Mouse (Mus musculus): ENCODE data around the gene Wdr62.
A peak's percentile ranks its signal among the peaks of the same experiment; 100 is the strongest.
"Not testable (repeated sequence)": the region's sequence is repeated elsewhere in the genome, so short reads cannot be mapped to it uniquely, and the experiment has no call there.

The Wdr62 gene

GRCm38 (mm10) chr7:30205383-30205782 is 74.8 kb downstream of the Wdr62 start:
- DNase-seq (ENCODE audit: low spot score), result no peak

GRCm38 (mm10) chr7:30204380-30204779 is 75.8 kb downstream of the Wdr62 start:
- no peak for DNase-seq (ENCODE audit: low spot score)

DNA sequence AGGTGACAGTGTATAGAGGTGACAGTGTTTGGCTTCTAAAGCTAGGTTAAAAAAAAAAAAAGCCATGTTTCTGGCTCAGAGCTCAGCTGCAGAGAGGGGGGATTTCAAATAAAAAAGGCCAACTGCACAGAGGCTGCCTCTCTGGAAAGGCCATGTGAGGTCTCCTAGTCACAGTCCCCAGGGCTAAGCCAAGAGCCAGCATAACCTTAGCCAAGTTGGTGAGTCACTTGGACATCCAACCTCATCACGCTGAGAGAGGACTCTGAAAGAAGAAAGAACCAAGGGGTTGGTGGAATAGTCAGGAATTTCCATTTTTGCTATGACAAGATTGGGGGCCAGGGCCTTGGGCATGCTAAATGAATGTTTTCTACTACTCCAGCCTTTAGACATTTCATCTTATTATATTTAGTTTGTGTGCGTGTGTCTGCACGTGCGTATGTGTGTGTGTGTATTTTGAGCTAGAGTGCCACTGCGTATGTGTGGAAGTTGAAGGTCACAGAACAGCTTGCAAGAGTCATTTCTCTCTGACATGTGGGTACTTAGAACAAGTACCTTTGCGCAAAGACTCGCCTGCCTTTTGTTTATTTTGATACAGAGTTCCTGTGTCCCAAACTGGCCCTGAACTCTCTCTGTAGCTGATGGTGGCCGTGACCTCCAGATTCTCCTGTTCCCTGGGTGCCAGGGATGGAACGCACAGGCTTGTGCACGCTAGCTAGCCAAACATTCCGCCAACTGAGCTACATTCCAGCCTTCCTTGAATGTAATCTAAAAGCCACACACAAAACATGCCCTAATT is 77.1 kb downstream of the Wdr62 start:
- DNase-seq (ENCODE audit: low spot score), result no peak

DNA sequence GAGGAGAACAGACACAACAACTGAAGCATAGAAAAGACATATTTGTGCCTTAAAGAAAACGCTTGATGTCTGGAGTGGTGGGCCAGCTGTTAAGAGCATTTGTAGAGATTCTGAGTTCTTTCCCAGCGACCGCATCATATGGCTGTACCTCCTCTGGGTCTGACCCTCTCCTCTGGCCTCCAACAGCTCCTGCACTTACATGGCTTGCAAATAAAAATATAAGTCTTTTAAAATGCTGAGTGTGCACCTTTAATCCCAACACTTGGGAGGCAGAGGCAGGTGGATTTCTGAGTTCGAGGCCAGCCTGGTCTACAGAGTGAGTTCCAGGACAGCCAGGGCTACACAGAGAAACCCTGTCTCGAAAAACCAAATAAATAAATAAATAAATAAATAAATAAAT is 79.6 kb downstream of the Wdr62 start:
- DNase-seq (ENCODE audit: low spot score), result not testable (repeated sequence)

GRCm38 (mm10) chr7:30200200-30200599 is 80.0 kb downstream of the Wdr62 start:
- no peak for DNase-seq (ENCODE audit: low spot score)

- no peak for DNase-seq (ENCODE audit: low spot score)
These were observed 80.6 kb downstream of the Wdr62 start for GRCm38 (mm10) chr7:30199498-30200139.

GRCm38 (mm10) chr7:30198481-30198971 is 81.7 kb downstream of the Wdr62 start, which contains the start of gene Capns1:
Gene Capns1, minus strand, starts transcription at chr7:30198811.
- no peak for DNase-seq (ENCODE audit: low spot score)

GRCm38 (mm10) chr7:30197592-30198129 is 82.6 kb downstream of the Wdr62 start:
- DNase-seq (ENCODE audit: low spot score), result no peak

GRCm38 (mm10) chr7:30196171-30196570 is 84.0 kb downstream of the Wdr62 start:
- no peak for DNase-seq (ENCODE audit: low spot score)

DNA sequence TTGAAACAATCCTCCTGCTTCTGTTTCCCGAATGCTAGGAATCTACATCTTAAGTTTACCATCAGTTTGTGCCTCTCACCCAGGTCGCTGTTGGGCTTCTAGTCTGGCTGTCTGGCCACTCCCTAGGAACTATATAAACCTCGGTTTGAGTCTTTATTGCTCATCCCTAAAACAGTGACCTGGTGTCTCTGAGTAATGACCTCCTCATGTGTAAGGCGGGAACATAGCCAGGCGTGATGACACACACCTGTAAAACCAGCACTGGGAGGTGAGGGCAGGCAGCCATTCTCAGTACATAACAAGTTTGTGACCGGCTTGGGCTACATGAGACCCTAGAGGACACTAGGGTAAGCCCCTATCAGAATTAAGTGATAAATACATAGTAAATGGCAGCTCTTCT is 84.8 kb downstream of the Wdr62 start:
- DNase-seq (ENCODE audit: low spot score), result no peak

GRCm38 (mm10) chr7:30194884-30195283 is 85.3 kb downstream of the Wdr62 start:
- DNase-seq (ENCODE audit: low spot score), result peak; percentile 87

- DNase-seq (ENCODE audit: low spot score), result no peak
These were observed 86.0 kb downstream of the Wdr62 start for GRCm38 (mm10) chr7:30194101-30194831.

- DNase-seq (ENCODE audit: low spot score), result no peak
These were observed 86.6 kb downstream of the Wdr62 start for GRCm38 (mm10) chr7:30193581-30194100.

- DNase-seq (ENCODE audit: low spot score), result no peak
These were observed 87.2 kb downstream of the Wdr62 start for GRCm38 (mm10) chr7:30193013-30193412.

- DNase-seq (ENCODE audit: low spot score), result no peak
These were observed 88.1 kb downstream of the Wdr62 start for GRCm38 (mm10) chr7:30192088-30192487.
